ENCODE assay signal across 8 mouse cellular contexts in genomic region chr6:52861186-52861820, GRCm38 (mm10).
DNase-seq lines count a peak whose midpoint lies in the region.

No protein-coding gene starts in this region.

- intact Hi-C loops in gastrocnemius, postnatal 14 days (cut with DNase I; ENCODE audit: low total_unique reads), result no loop called here
- intact Hi-C loops in gastrocnemius, postnatal 36 days (cut with DNase I), result no loop called here

- DNase-seq in gastrocnemius, postnatal 14 days, result peak; percentile 33
- DNase-seq in gastrocnemius, postnatal 36 days, result no peak
- peak; percentile 74 for DNase-seq in Muller cell, postnatal 12 days (ENCODE audit: inconsistent ontology term)
- DNase-seq in cerebellum, postnatal 25 days, result peak; percentile 65 to 72
- peak; percentile 44 for DNase-seq in layer of hippocampus, adult 9-11 months
- DNase-seq in right cerebral cortex, postnatal 4 days, result peak; percentile 44
- no peak for DNase-seq in kidney, postnatal 4 days
- no peak for DNase-seq in kidney, adult 9 months

Comparison
In these comparisons a context has a peak if more than half of its experiments do, and no peak if none do; other contexts are left out.
1. DNase-seq: peak in gastrocnemius, postnatal 14 days (single experiment), Muller cell, postnatal 12 days (single experiment), cerebellum, postnatal 25 days (2 of 2), layer of hippocampus, adult 9-11 months (single experiment) and right cerebral cortex, postnatal 4 days (single experiment); none in gastrocnemius, postnatal 36 days (0 of 2), kidney, postnatal 4 days (0 of 2) and kidney, adult 9 months (single experiment).